Mouse (Mus musculus) MEL (cell line): ENCODE results near the gene Ganc. TPM values are rescaled to one million over a fixed set of nuclear protein-coding genes. Genes with fewer than 3 reads are reported as not detected.
A peak's percentile ranks its signal among the peaks of the same experiment; 100 is the strongest.

Experiments
- DNase-seq: peaks from one replicate; pipeline ENCODE4 v3.0.0; 2011; ENCODE audit warnings: low read depth, low spot score
- H3K27ac ChIP-seq: 2 replicates; pipeline ENCODE4 v1.5.1; 2012; ENCODE audit warnings: low read depth, mild to moderate bottlenecking, control low read depth, low read length, moderate library complexity; ENCODE audit not compliant: control insufficient read depth
- H3K27me3 ChIP-seq, 2 experiments: fragments of 150-350 bp in 1 of 2; sonication (generic) in 1 of 2; 2 replicates each; pipeline ENCODE4 v1.6.1; 2012; ENCODE audit warnings: low read length in 2 of 2, mild to moderate bottlenecking in 2 of 2, improper control_type of control experiment in 1 of 2, moderate library complexity in 1 of 2; ENCODE audit not compliant: insufficient read depth in 2 of 2, control insufficient read depth in 1 of 2
- H3K36me3 ChIP-seq, 2 experiments: 2 replicates each; pipeline ENCODE4 v1.6.1; 2012 to 2014; ENCODE audit warnings: low read length in 2 of 2, improper control_type of control experiment in 1 of 2, inconsistent platforms in 1 of 2, mild to moderate bottlenecking in 1 of 2; ENCODE audit not compliant: insufficient read depth in 2 of 2, control insufficient read depth in 1 of 2
- H3K4me1 ChIP-seq, 2 experiments: fragments of 150-350 bp in 1 of 2; sonication (generic) in 1 of 2; 2 replicates each; pipeline ENCODE4 v1.6.1; 2012; ENCODE audit warnings: low read length in 2 of 2, improper control_type of control experiment in 1 of 2, mild to moderate bottlenecking in 1 of 2; ENCODE audit not compliant: insufficient read depth in 2 of 2, control insufficient read depth in 1 of 2
- H3K4me3 ChIP-seq, 2 experiments: fragments of 150-350 bp in 1 of 2; sonication (generic) in 1 of 2; 2 replicates each; pipeline ENCODE4 v1.5.1; 2012; ENCODE audit warnings: low read depth in 2 of 2, low read length in 2 of 2, mild to moderate bottlenecking in 2 of 2, moderate library complexity in 2 of 2, control low read depth in 1 of 2, improper control_type of control experiment in 1 of 2; ENCODE audit not compliant: control insufficient read depth in 1 of 2, insufficient read depth in 1 of 2
- H3K79me2 ChIP-seq: 2 replicates; pipeline ENCODE4 v1.6.1; 2012; ENCODE audit warnings: mild to moderate bottlenecking, low read length, moderate library complexity; ENCODE audit not compliant: control insufficient read depth, poor library complexity, insufficient read depth
- H3K9ac ChIP-seq: 2 replicates; pipeline ENCODE4 v1.6.1; 2012; ENCODE audit warnings: low read depth, mild to moderate bottlenecking, control low read depth, low read length, moderate library complexity; ENCODE audit not compliant: control insufficient read depth, poor library complexity, severe bottlenecking
- H3K9me3 ChIP-seq: fragments of 150-350 bp; sonication (generic); replicated peaks from 2 replicates; pipeline ENCODE4 v1.6.1; 2012; ENCODE audit warnings: mild to moderate bottlenecking, low read length, improper control_type of control experiment, moderate library complexity; ENCODE audit not compliant: insufficient read depth
- BHLHE40 ChIP-seq: IDR thresholded peaks from 2 replicates; pipeline ENCODE4 v1.6.1; 2012; ENCODE audit warnings: low read depth, mild to moderate bottlenecking, inconsistent platforms, low read length, improper control_type of control experiment, borderline replicate concordance
- CHD1 ChIP-seq: IDR thresholded peaks from 2 replicates; pipeline ENCODE4 v1.6.1; 2012; ENCODE audit warnings: low read depth, mild to moderate bottlenecking, inconsistent platforms, low read length, improper control_type of control experiment
- CHD2 ChIP-seq: IDR thresholded peaks from 2 replicates; pipeline ENCODE4 v1.6.1; 2011; ENCODE audit warnings: low read length, improper control_type of control experiment
- CTCF ChIP-seq, 3 experiments: IDR thresholded peaks in 2 of 3; conservative IDR thresholded peaks in 1 of 3; 2 replicates each; pipeline ENCODE4 v1.5.1; 2011 to 2012; ENCODE audit warnings: low read length in 3 of 3, low read depth in 2 of 3, mild to moderate bottlenecking in 2 of 3, improper control_type of control experiment in 1 of 3, inconsistent platforms in 1 of 3, mixed read lengths in 1 of 3, moderate library complexity in 1 of 3; ENCODE audit not compliant: control insufficient read depth in 1 of 3, insufficient read depth in 1 of 3, poor library complexity in 1 of 3, severe bottlenecking in 1 of 3
- E2F4 ChIP-seq: IDR thresholded peaks from 2 replicates; pipeline ENCODE4 v1.6.1; 2011; ENCODE audit warnings: low read depth, low read length, improper control_type of control experiment, borderline replicate concordance
- ELF1 ChIP-seq: IDR thresholded peaks from 2 replicates; pipeline ENCODE4 v1.6.1; 2014; ENCODE audit warnings: low read depth, mild to moderate bottlenecking, inconsistent platforms, low read length, improper control_type of control experiment, moderate library complexity
- EP300 ChIP-seq, 2 experiments: IDR thresholded peaks; 2 replicates each; pipeline ENCODE4 v1.6.1; 2011; ENCODE audit warnings: improper control_type of control experiment in 2 of 2, low read length in 2 of 2, low read depth in 1 of 2, mild to moderate bottlenecking in 1 of 2
- ETS1 ChIP-seq: IDR thresholded peaks from 2 replicates; pipeline ENCODE4 v1.6.1; 2012; ENCODE audit warnings: low read depth, mild to moderate bottlenecking, inconsistent platforms, low read length, improper control_type of control experiment, moderate library complexity
- GABPA ChIP-seq: IDR thresholded peaks from 2 replicates; pipeline ENCODE4 v1.6.1; 2012; ENCODE audit warnings: low read depth, mild to moderate bottlenecking, inconsistent platforms, low read length, improper control_type of control experiment, moderate library complexity
- GATA1 ChIP-seq: IDR thresholded peaks from 2 replicates; pipeline ENCODE4 v1.6.1; 2011; ENCODE audit warnings: low read depth, low read length, improper control_type of control experiment
- HCFC1 ChIP-seq: IDR thresholded peaks from 2 replicates; pipeline ENCODE4 v1.6.1; 2012; ENCODE audit warnings: low read depth, mild to moderate bottlenecking, inconsistent platforms, low read length, improper control_type of control experiment, moderate library complexity
- JUND ChIP-seq: IDR thresholded peaks from 2 replicates; pipeline ENCODE4 v1.6.1; 2011; ENCODE audit warnings: low read depth, mild to moderate bottlenecking, improper control_type of control experiment, low read length
- KAT2A ChIP-seq: conservative IDR thresholded peaks from 2 replicates; pipeline ENCODE4 v1.6.1; 2012; ENCODE audit warnings: low read depth, low read length, improper control_type of control experiment, inconsistent platforms
- MAX ChIP-seq: IDR thresholded peaks from 2 replicates; pipeline ENCODE4 v1.6.1; 2011; ENCODE audit warnings: low read length, improper control_type of control experiment
- MAZ ChIP-seq: IDR thresholded peaks from 2 replicates; pipeline ENCODE4 v1.6.1; 2012; ENCODE audit warnings: low read depth, mild to moderate bottlenecking, inconsistent platforms, low read length, improper control_type of control experiment
- MEF2A ChIP-seq: IDR thresholded peaks from 2 replicates; pipeline ENCODE4 v1.6.1; 2014; ENCODE audit warnings: low read depth, mild to moderate bottlenecking, inconsistent platforms, low read length, improper control_type of control experiment; ENCODE audit not compliant: poor library complexity, insufficient replicate concordance, severe bottlenecking; ENCODE audit errors: extremely low read depth
- MXI1 ChIP-seq: IDR thresholded peaks from 2 replicates; pipeline ENCODE4 v1.6.1; 2011; ENCODE audit warnings: mild to moderate bottlenecking, low read depth, low read length, improper control_type of control experiment
- MYB ChIP-seq: IDR thresholded peaks from 2 replicates; pipeline ENCODE4 v1.6.1; 2011; ENCODE audit warnings: mild to moderate bottlenecking, low read depth, low read length, improper control_type of control experiment
- NELFE ChIP-seq: IDR thresholded peaks from 2 replicates; pipeline ENCODE4 v1.6.1; 2011; ENCODE audit warnings: low read depth, low read length, improper control_type of control experiment
- NRF1 ChIP-seq: IDR thresholded peaks from 2 replicates; pipeline ENCODE4 v1.6.1; 2014; ENCODE audit warnings: low read depth, mild to moderate bottlenecking, inconsistent platforms, low read length, improper control_type of control experiment, moderate library complexity; ENCODE audit not compliant: poor library complexity, insufficient read depth, severe bottlenecking
- POLR2A ChIP-seq, 2 experiments: IDR thresholded peaks; 2 replicates each; pipeline ENCODE4 v1.6.1; 2011 to 2012; ENCODE audit warnings: low read length in 2 of 2, mild to moderate bottlenecking in 2 of 2, control low read depth in 1 of 2, improper control_type of control experiment in 1 of 2, low read depth in 1 of 2, moderate library complexity in 1 of 2; ENCODE audit not compliant: control insufficient read depth in 1 of 2, insufficient read depth in 1 of 2, poor library complexity in 1 of 2
- POLR2AphosphoS2 ChIP-seq: IDR thresholded peaks from 2 replicates; pipeline ENCODE4 v1.6.1; 2011; ENCODE audit warnings: low read length, improper control_type of control experiment
- POLR2AphosphoS5 ChIP-seq: IDR thresholded peaks from 2 replicates; pipeline ENCODE4 v1.6.1; 2012; ENCODE audit warnings: low read depth, borderline replicate concordance, mild to moderate bottlenecking, inconsistent platforms, low read length, moderate library complexity, mixed read lengths
- RAD21 ChIP-seq: IDR thresholded peaks from 2 replicates; pipeline ENCODE4 v1.6.1; 2011; ENCODE audit warnings: mild to moderate bottlenecking, low read depth, low read length, improper control_type of control experiment
- RCOR1 ChIP-seq: IDR thresholded peaks from 2 replicates; pipeline ENCODE4 v1.6.1; 2012; ENCODE audit warnings: low read depth, mild to moderate bottlenecking, inconsistent platforms, low read length, improper control_type of control experiment
- SIN3A ChIP-seq: IDR thresholded peaks from 2 replicates; pipeline ENCODE4 v1.6.1; 2012; ENCODE audit warnings: low read length, improper control_type of control experiment, inconsistent platforms
- SMC3 ChIP-seq: IDR thresholded peaks from 2 replicates; pipeline ENCODE4 v1.6.1; 2011; ENCODE audit warnings: low read depth, low read length, improper control_type of control experiment
- TAL1 ChIP-seq: IDR thresholded peaks from 2 replicates; pipeline ENCODE4 v1.6.1; 2012; ENCODE audit warnings: mild to moderate bottlenecking, inconsistent platforms, low read length, moderate library complexity, mixed read lengths
- TBP ChIP-seq: IDR thresholded peaks from 2 replicates; pipeline ENCODE4 v1.8.0; 2011; ENCODE audit warnings: low read depth, low read length, improper control_type of control experiment
- TCF12 ChIP-seq: IDR thresholded peaks from 2 replicates; pipeline ENCODE4 v1.6.1; 2014; ENCODE audit warnings: low read depth, mild to moderate bottlenecking, inconsistent platforms, low read length, improper control_type of control experiment, moderate library complexity
- UBTF ChIP-seq: IDR thresholded peaks from 2 replicates; pipeline ENCODE4 v1.6.1; 2012; ENCODE audit warnings: low read depth, mild to moderate bottlenecking, inconsistent platforms, low read length, improper control_type of control experiment, moderate library complexity, borderline replicate concordance; ENCODE audit not compliant: insufficient read depth
- USF1 ChIP-seq: IDR thresholded peaks from 2 replicates; pipeline ENCODE4 v1.6.1; 2014; ENCODE audit warnings: low read depth, mild to moderate bottlenecking, inconsistent platforms, low read length, improper control_type of control experiment, moderate library complexity
- USF2 ChIP-seq, 2 experiments: IDR thresholded peaks; 2 replicates each; pipeline ENCODE4 v1.6.1; 2011 to 2012; ENCODE audit warnings: improper control_type of control experiment in 2 of 2, low read length in 2 of 2, borderline replicate concordance in 1 of 2, inconsistent platforms in 1 of 2, low read depth in 1 of 2, mild to moderate bottlenecking in 1 of 2; ENCODE audit not compliant: insufficient read depth in 1 of 2
- ZC3H11A ChIP-seq: IDR thresholded peaks from 2 replicates; pipeline ENCODE4 v1.6.1; 2012; ENCODE audit warnings: low read depth, mild to moderate bottlenecking, inconsistent platforms, low read length, improper control_type of control experiment
- ZKSCAN1 ChIP-seq: IDR thresholded peaks from 2 replicates; pipeline ENCODE4 v1.6.1; 2012; ENCODE audit warnings: low read depth, mild to moderate bottlenecking, inconsistent platforms, low read length, improper control_type of control experiment, moderate library complexity
- ZMIZ1 ChIP-seq: IDR thresholded peaks from 2 replicates; pipeline ENCODE4 v1.6.1; 2012; ENCODE audit warnings: low read depth, mild to moderate bottlenecking, inconsistent platforms, low read length, improper control_type of control experiment, moderate library complexity
- ZNF384 ChIP-seq: IDR thresholded peaks from 2 replicates; pipeline ENCODE4 v1.6.1; 2012; ENCODE audit warnings: low read depth, mild to moderate bottlenecking, inconsistent platforms, low read length, improper control_type of control experiment
- polyA plus RNA-seq, 2 experiments: library from polyadenylated mRNA; stranded (reverse) in 1 of 2; unstranded in 1 of 2; fragments of >175 nt in 1 of 2; fragments of >200 nt in 1 of 2; gene quantifications; 2 replicates each; pipeline versions ENCODE4 v1.2.1 to v1.2.4; 2012; ENCODE audit warnings: low replicate concordance in 2 of 2, low read depth in 1 of 2; ENCODE audit not compliant: insufficient read length in 2 of 2, insufficient read depth in 1 of 2, missing spikeins in 1 of 2
- total RNA-seq: library from RNA; depleted of rRNA; stranded (reverse); fragments of 300-350 nt; gene quantifications from 2 replicates; pipeline ENCODE4 v1.2.3, GENCODE M21; 2012

Ganc gene
- total and polyA plus RNA-seq, 3 experiments = 3.1 to 4.4 TPM; not detected in 1

DNA sequence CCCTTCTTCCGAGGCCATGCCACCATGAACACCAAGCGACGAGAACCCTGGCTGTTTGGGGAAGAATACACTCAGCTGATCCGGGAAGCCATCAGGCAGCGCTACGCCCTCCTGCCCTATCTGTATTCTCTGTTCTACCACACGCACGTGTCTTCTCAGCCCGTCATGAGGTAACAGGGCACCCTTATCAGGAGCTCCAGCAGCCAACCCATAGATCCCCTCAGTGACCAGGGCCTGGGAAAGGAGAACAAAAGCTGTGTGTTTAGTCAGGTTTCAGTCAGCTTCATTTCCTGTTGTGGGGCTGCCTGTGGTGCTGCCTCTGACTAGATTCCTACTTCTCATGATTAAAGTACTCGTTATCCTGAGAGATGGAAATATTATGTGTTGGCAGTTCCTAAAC lies 42.7 kb downstream of the Ganc start:
- Histone ChIP-seq H3K4me3 (peak overlapping the region; percentile 26 to 28; a peak in 3 of 4 replicates), H3K9ac (peak overlapping the region; percentile 56), H3K4me1 (peaks cover 4 to 7% of the 10 kb centered on the region in 2 experiments; a peak in 2 of 4 replicates), H3K79me2 (no peaks in the 10 kb centered on the region), H3K27me3 (no peaks in the 10 kb centered on the region), H3K36me3 (peaks cover 0 to 10% of the 10 kb centered on the region in 2 experiments; a peak in 2 of 4 replicates), H3K27ac (peak overlapping the region; percentile 68), H3K9me3 (no peaks in the 10 kb centered on the region)
- peak; percentile 95 for DNase-seq
- no peak for TF ChIP-seq KAT2A
- TF ChIP-seq GABPA = no peak
- peak; percentile 69 to 85 for TF ChIP-seq EP300 (IDR thresholded peaks at IDR 0.05; ENCODE audit: low read depth in 1 of 2, low read length in 2 of 2)
- peak; percentile 71 for TF ChIP-seq TBP
- peak; percentile 82 for TF ChIP-seq TAL1
- no peak for TF ChIP-seq JUND
- 0 out of 2 replicates have a peak, but pooled peaks have one; percentile 18 for TF ChIP-seq ZC3H11A
- no peak for TF ChIP-seq E2F4
- no peak for TF ChIP-seq CTCF (IDR thresholded peaks at IDR 0.05 in 2 of 3, conservative IDR thresholded peaks at IDR 0.05 in 1 of 3; ENCODE audit: control insufficient read depth in 1 of 3, insufficient read depth in 1 of 3, low read depth in 2 of 3, low read length in 3 of 3, poor library complexity in 1 of 3, severe bottlenecking in 1 of 3)
- TF ChIP-seq BHLHE40 = peak; percentile 100
- TF ChIP-seq ETS1 = peak; percentile 98
- peak; percentile 29 to 35; a peak in 1 of 4 replicates for TF ChIP-seq POLR2A (IDR thresholded peaks at IDR 0.05; ENCODE audit: control insufficient read depth in 1 of 2, insufficient read depth in 1 of 2, low read depth in 1 of 2, low read length in 2 of 2, poor library complexity in 1 of 2)
- 0 out of 4 replicates have a peak, but pooled peaks of 1 of the 2 experiments have one; percentile 27 for TF ChIP-seq USF2 (IDR thresholded peaks at IDR 0.05; ENCODE audit: borderline replicate concordance in 1 of 2, insufficient read depth in 1 of 2, low read depth in 1 of 2, low read length in 2 of 2)
- no peak for TF ChIP-seq CHD1
- TF ChIP-seq NRF1 = 0 out of 2 replicates have a peak, but pooled peaks have one; percentile 24
- no peak for TF ChIP-seq MEF2A
- TF ChIP-seq HCFC1 = peak; percentile 56; the same call in 1 of the 2 replicates
- no peak for TF ChIP-seq ZKSCAN1
- peak; percentile 48; the same call in 1 of the 2 replicates for TF ChIP-seq ELF1
- no peak for TF ChIP-seq POLR2AphosphoS5
- TF ChIP-seq MAZ = peak; percentile 48; the same call in 1 of the 2 replicates
- no peak for TF ChIP-seq ZNF384
- TF ChIP-seq USF1 = peak; percentile 86
- TF ChIP-seq POLR2AphosphoS2 = no peak
- peak; percentile 97 for TF ChIP-seq SIN3A
- no peak for TF ChIP-seq SMC3
- peak; percentile 99 for TF ChIP-seq MAX
- peak; percentile 67 for TF ChIP-seq RCOR1
- TF ChIP-seq NELFE = no peak
- TF ChIP-seq MXI1 = peak; percentile 99
- TF ChIP-seq MYB = no peak
- TF ChIP-seq UBTF = no peak
- no peak for TF ChIP-seq ZMIZ1
- TF ChIP-seq CHD2 = no peak
- peak; percentile 87 for TF ChIP-seq GATA1
- TF ChIP-seq RAD21 = no peak
- TF ChIP-seq TCF12 = peak; percentile 81
